Mouse (Mus musculus) lung, adult 2 months (tissue): ENCODE results near the gene H2-T23. TPM values are rescaled to one million over a fixed set of nuclear protein-coding genes. Genes with fewer than 3 reads are reported as not detected.
"Not testable (repeated sequence)": the region's sequence is repeated elsewhere in the genome, so short reads cannot be mapped to it uniquely, and the experiment has no call there.

Experiments
- DNase-seq: peaks from one replicate; pipeline ENCODE4 v3.0.0; 2022
- H3K4me1 ChIP-seq: fragments of 200-500 bp; 2 replicates; pipeline ENCODE4 v1.6.1; 2011; ENCODE audit warnings: low read length; ENCODE audit not compliant: control insufficient read depth, insufficient read depth
- H3K4me3 ChIP-seq: fragments of 200-500 bp; replicated peaks from 2 replicates; pipeline ENCODE3; 2011; ENCODE audit warnings: low read depth, mild to moderate bottlenecking, control low read depth, low read length; ENCODE audit errors: extremely low read depth
- CTCF ChIP-seq: fragments of 200-500 bp; IDR thresholded peaks from 2 replicates; pipeline ENCODE4 v1.5.1; 2011; ENCODE audit warnings: mild to moderate bottlenecking, low read length, control low read depth; ENCODE audit not compliant: insufficient read depth
- POLR2A ChIP-seq: fragments of 200-500 bp; IDR thresholded peaks from 2 replicates; pipeline ENCODE4 v1.6.1; 2011; ENCODE audit warnings: low read depth, mild to moderate bottlenecking, control low read depth, low read length, borderline replicate concordance; ENCODE audit errors: extremely low read depth
- WGBS: fragments of 180-500 bp; shearing (Covaris S2); methylation state at CpG from one replicate; pipeline ENCODE4 v1.1.7; 2018; 5-methylcytosine and 5-hydroxymethylcytosine counted together
- polyA plus RNA-seq: library from polyadenylated mRNA; depleted of rRNA; stranded (reverse); fragments of >200 nt; gene quantifications from 2 replicates; pipeline ENCODE4 v1.2.3, GENCODE M21; 2012; rRNA removed

The H2-T23 gene
- 180 and 232 TPM in 2 replicates for polyA plus RNA-seq

DNA sequence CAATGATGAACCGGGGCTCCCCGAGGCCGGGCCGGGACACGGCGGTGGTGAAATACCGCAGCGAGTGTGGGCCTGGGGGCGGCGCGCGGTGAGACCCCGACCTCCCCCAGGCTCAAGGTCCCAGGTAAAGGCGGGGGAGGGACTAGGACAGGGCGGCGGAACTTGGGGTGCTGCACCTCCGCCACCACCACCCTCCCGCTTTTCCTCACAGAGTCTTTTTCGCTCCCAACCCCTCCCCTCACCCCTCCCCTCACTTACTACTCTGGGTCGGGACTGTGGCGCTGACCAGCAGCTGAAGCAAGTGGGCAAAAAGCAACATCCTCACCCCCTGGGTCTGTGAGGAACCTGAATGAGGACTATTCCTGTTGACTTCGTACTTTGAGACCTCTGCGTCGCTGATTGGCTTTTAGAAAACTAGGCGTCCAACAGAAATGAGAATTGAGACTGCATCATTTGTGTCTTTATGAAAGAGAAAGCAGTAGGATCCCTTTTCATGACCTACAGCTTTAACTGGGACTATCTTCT is at the start of gene H2-T23:
TSS of gene H2-T23 (minus strand) at position 505 of the 525 bp plus-strand sequence.
- Histone ChIP-seq H3K4me3 (peak within 1 kb of the TSS; percentile 73), H3K4me1 (peaks cover 12% of the 10 kb centered on the region)
- peak; percentile 67 for DNase-seq
- under 1% methylated on average over 25 of the region's 25 CpGs for WGBS
- peak; percentile 82 for TF ChIP-seq POLR2A

- not testable (repeated sequence) for DNase-seq, H3K4me1 ChIP-seq, H3K4me3 ChIP-seq
These were observed 49.2 kb upstream of the H2-T23 start for GRCm38 (mm10) chr17:36081901-36082300.

- WGBS: 16% methylated on average over 2 of the region's 2 CpGs
- Histone ChIP-seq H3K4me1 (no peaks in the 10 kb centered on the region), H3K4me3 (no peak overlapping the region)
- DNase-seq: peak; percentile 83
- TF ChIP-seq CTCF (peak; percentile 67), POLR2A (no peak)
These were observed 28.2 kb upstream of the H2-T23 start for GRCm38 (mm10) chr17:36060829-36061228.

GRCm38 (mm10) chr17:36058362-36058761 is 25.7 kb upstream of the H2-T23 start, which contains the start of gene Gm11127:
Gm11127 (minus strand) TSS chr17:36058371.
- DNase-seq, H3K4me1 ChIP-seq, H3K4me3 ChIP-seq: not testable (repeated sequence)
- WGBS: 56% methylated on average over 1 of the region's 1 CpGs

GRCm38 (mm10) chr17:36057927-36058326 is 25.3 kb upstream of the H2-T23 start:
- H3K4me1 ChIP-seq, H3K4me3 ChIP-seq, DNase-seq: not testable (repeated sequence)
- 87% methylated on average over 24 of the region's 25 CpGs for WGBS

- 55% methylated on average over 3 of the region's 3 CpGs for WGBS
- DNase-seq: no peak
- TF ChIP-seq POLR2A (no peak), CTCF (no peak)
These were observed 10.6 kb upstream of the H2-T23 start for GRCm38 (mm10) chr17:36043286-36043685.

GRCm38 (mm10) chr17:36042610-36043169 is 10.0 kb upstream of the H2-T23 start, which contains the start of the genes H2-T22 and Gm6034:
H2-T22 (minus strand) TSS chr17:36042747.
Gm6034 (plus strand) TSS chr17:36042961.
- DNase-seq: peak; percentile 65
- WGBS: under 1% methylated on average over 12 of the region's 12 CpGs
- peak; percentile 96 for TF ChIP-seq POLR2A
- not testable (repeated sequence) for H3K4me1 ChIP-seq
- H3K4me3 ChIP-seq: peak within 1 kb of the TSS; percentile 83

More at GRCm38 (mm10) chr17:36043286-36043685, 10.6 kb upstream of the H2-T23 start:
- Histone ChIP-seq H3K4me1 (peaks cover 8% of the 10 kb centered on the region; the same call in 1 of the 2 replicates), H3K4me3 (peak overlapping the region; percentile 83)

DNA sequence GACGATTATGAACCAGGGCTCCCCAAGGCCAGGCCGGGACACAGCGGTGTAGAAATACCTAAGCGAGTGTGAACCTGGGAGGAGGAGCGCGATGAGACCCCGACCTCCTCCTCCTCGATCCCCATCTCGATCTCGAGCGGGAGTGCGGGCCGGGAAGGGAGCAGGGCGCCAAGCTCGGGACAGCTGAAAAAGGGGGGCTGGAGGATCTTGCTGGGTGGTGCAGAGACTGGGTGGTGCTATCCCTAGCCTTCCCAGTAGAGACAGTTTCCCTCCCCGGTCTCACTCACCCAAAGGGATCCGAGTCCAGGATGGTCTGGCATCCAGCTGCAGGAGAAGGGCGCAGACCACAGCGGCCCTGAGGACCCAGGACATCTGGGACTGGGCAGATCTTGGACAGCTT is 9.4 kb upstream of the H2-T23 start:
- peak overlapping the region; percentile 46 for H3K4me3 ChIP-seq
- H3K4me1 ChIP-seq, DNase-seq: not testable (repeated sequence)
- under 1% methylated on average over 19 of the region's 19 CpGs for WGBS

- not testable (repeated sequence) for DNase-seq, H3K4me1 ChIP-seq, H3K4me3 ChIP-seq
- 89% methylated on average over 2 of the region's 2 CpGs for WGBS
These were observed 7.9 kb upstream of the H2-T23 start for GRCm38 (mm10) chr17:36040604-36041003.

GRCm38 (mm10) chr17:36036126-36036525 is 3.5 kb upstream of the H2-T23 start:
- 84% methylated on average over 13 of the region's 13 CpGs for WGBS
- H3K4me1 ChIP-seq, DNase-seq, H3K4me3 ChIP-seq: not testable (repeated sequence)

DNA sequence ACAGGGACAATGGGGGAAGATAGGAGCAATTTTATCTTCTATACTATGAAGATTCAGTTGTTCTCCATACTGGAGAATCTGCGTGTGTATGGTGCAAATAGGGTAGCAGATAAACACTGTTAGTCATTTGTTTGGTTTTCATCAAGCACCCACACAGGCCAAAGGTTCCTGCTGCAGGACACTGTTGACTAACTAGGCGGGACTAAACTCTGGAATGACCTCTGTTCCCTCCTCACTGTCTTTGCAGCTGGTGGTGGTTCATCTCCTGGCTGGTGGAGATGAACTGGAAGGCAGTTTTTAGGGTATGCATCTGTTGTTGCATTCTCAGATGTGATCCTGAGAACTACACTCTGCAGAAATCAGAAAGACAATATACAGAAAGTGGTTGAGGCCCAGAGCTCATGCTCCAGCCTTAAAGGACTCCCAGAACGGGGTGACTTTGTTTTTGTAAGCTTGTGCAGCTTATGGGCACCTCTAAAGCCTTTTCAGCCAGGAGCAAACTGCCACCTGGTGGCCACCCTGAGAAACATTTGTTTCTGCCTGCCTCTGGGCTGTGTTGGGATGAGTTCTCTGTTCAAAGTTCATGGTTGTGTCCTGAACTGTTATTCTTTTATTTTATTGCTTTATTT is 2.5 kb upstream of the H2-T23 start:
- 0 out of 2 replicates have a peak, but pooled peaks have one; percentile 28 for TF ChIP-seq CTCF
- 31% methylated on average over 3 of the region's 3 CpGs for WGBS
- H3K4me3 ChIP-seq: not testable (repeated sequence)
- peaks cover 13% of the 10 kb centered on the region for H3K4me1 ChIP-seq
- DNase-seq: peak; percentile 56

GRCm38 (mm10) chr17:36034524-36034923 is 1.9 kb upstream of the H2-T23 start:
- not testable (repeated sequence) for H3K4me3 ChIP-seq, DNase-seq
- WGBS: 51% methylated on average over 3 of the region's 3 CpGs
- H3K4me1 ChIP-seq: peaks cover 12% of the 10 kb centered on the region
